Mouse (Mus musculus): ENCODE measurements around the gene Rab30. TPM values are rescaled to one million over a fixed set of nuclear protein-coding genes. Genes with fewer than 3 reads are reported as not detected.

Gene Rab30
- polyA plus RNA-seq (2015; fragmentation: Nextera tagmentation; extraction: Ambion mirVana): 19.6 and 22.9 TPM in 2 replicates

DNA sequence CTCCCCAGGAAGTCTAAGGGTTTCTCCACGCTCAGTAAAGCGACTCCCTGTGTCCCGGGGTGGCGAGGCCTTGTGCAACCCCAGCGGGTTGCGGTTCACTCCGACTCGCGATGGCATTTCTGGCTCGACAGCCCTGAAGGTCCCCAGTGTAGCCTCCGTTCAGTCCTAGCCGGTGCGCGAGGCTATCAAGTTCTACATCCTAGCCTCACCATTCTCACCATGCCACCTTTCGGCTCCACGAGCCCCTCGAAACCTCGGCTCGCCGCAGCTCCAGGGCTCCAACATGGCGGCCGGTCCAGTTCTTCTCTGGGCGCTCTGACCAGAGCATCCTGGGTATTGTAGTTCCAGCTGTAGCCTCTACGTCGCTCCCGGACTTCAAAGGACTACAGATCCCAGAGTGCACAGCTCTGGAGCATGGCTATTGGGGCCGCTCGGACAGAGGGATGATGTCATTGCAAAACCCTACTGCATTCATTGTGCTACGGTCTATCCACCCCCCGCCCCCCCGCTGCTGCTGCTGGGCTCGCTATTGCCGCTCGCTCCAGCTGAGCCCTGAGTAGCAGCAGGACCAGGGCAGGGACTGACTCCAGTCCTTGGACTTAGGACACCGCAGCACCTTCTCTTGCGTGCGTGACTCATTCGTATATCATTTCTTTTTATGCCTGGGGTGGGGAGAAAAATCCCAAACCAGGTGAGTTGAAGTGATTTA lies at the start of gene Rab30:
Rab30 (plus strand) TSS at position 452 of the 709 bp plus-strand sequence.
- Histone ChIP-seq H3K4me1 (peaks cover 38% of the 10 kb centered on the region), H3K27me3 (no peaks in the 10 kb centered on the region), H3K4me3 (peak within 1 kb of the TSS; percentile 68), H3K4me2 (replicated peaks) (peak within 1 kb of the TSS; percentile 82), H3K27ac (peak within 1 kb of the TSS; percentile 93), H3K9me3 (no peaks in the 10 kb centered on the region), H3K9ac (peak within 1 kb of the TSS; percentile 90), H3K36me3 (peaks cover 20% of the 10 kb centered on the region)
- WGBS: under 1% methylated on average over 38 of the region's 38 CpGs
- peak; percentile 100 for ATAC-seq (ENCODE audit: low FRiP score, low read depth)

DNA sequence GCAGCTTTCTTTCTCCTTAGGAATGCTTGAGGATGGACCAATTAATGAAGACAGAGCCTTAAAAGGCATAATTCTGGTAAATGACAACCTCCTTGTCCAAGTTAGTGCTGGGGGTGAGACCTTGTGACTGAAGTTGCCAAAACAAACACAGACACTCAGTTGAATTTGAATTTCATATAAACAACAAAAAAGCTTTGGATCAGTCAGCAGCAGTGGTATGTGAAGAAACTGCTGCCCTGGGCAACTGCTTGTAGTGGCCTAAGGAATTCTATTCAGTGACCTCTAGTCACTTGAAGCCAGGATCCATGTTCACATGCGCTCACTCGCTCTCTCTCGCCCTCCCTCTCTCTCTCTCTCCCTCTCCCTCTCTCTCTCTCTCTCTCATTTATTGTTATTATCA lies 45.0 kb upstream of the Rab30 start:
- Histone ChIP-seq H3K4me3 (no peak overlapping the region), H3K27me3 (peaks cover 8% of the 10 kb centered on the region; the same call in 1 of the 2 replicates), H3K4me1 (no peaks in the 10 kb centered on the region), H3K9me3 (no peaks in the 10 kb centered on the region), H3K27ac (no peak overlapping the region), H3K36me3 (no peaks in the 10 kb centered on the region), H3K9ac (no peak overlapping the region), H3K4me2 (replicated peaks) (no peak overlapping the region)
- WGBS: 95% methylated on average over 3 of the region's 3 CpGs
- no peak for ATAC-seq (ENCODE audit: low FRiP score, low read depth)

DNA sequence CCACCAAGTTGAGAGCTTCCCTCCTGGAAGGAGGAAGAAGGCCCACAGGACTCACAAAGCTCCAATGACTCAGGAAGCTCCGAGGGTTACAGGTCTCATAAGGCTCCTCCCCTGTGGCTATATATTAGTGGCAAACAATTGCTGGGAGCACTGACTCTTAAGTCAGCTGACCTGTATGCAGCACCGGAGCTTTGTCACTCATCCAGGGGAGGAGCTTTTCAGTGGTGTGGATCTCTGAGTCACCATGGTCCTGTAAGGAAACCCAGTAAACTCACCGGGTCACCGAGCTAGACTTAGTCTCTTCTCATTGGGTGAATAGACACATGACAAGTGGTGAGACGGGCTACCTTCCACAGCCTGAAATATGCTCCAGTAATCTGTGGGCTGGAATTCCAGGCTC lies 42.6 kb upstream of the Rab30 start:
- Histone ChIP-seq H3K27me3 (peaks cover 8% of the 10 kb centered on the region; the same call in 1 of the 2 replicates), H3K27ac (no peak overlapping the region), H3K4me1 (no peaks in the 10 kb centered on the region), H3K9me3 (no peaks in the 10 kb centered on the region), H3K9ac (no peak overlapping the region), H3K4me3 (no peak overlapping the region), H3K36me3 (no peaks in the 10 kb centered on the region), H3K4me2 (replicated peaks) (no peak overlapping the region)
- no peak for ATAC-seq (ENCODE audit: low FRiP score, low read depth)
- 73% methylated on average over 5 of the region's 5 CpGs for WGBS

DNA sequence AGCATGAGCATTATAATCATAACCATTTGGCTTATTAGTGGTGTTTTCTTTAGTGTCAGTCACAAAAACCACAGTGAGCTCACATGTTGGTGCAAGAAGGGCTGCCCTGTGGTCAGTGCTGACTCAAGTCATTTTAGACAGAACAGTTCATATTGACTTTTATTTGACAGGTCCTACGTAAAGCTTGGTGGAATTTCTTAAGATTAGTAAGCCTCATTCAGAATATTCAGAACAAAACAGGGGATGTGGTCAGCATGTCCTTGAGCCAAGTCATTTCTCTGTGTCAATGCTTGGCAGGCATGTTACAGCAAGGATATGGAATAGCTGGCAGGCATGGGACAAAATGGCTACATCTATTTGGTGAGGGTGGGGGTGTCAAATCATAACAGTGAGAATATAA lies 37.7 kb upstream of the Rab30 start:
- no peak for ATAC-seq (ENCODE audit: low FRiP score, low read depth)
- 86% methylated on average over 1 of the region's 1 CpGs for WGBS
- peaks cover 3% of the 10 kb centered on the region for H3K27me3 ChIP-seq
- no peak overlapping the region for H3K4me2 ChIP-seq (replicated peaks)
- no peak overlapping the region for H3K4me3 ChIP-seq
- H3K36me3 ChIP-seq: no peaks in the 10 kb centered on the region
- H3K27ac ChIP-seq: no peak overlapping the region
- H3K4me1 ChIP-seq: no peaks in the 10 kb centered on the region; the same call in 1 of the 2 replicates
- H3K9me3 ChIP-seq: no peaks in the 10 kb centered on the region
- H3K9ac ChIP-seq: no peak overlapping the region

DNA sequence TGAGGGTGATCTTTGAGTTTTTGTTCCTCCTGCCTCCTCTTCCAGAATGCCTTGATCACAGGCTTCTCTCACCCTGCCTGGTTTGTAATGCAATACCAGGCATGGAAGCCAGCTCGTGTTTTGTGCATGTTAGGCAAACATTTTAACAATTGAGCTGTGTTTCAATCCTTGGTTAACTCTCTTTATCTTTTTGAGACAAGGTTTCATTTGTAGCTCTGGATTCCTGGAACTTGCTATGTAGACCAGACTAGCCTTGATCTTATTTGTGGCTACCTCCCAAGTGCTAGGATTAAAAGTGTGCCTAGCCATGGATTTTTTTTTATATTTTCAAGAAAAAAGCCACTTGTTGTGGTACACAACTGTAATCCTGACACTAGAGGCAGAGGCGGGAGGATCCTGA lies 35.9 kb upstream of the Rab30 start:
- WGBS: 70% methylated on average over 2 of the region's 2 CpGs
- Histone ChIP-seq H3K4me2 (replicated peaks) (no peak overlapping the region), H3K9ac (no peak overlapping the region), H3K27ac (no peak overlapping the region), H3K27me3 (peaks cover 2% of the 10 kb centered on the region; the same call in 1 of the 2 replicates), H3K4me3 (no peak overlapping the region), H3K4me1 (no peaks in the 10 kb centered on the region; the same call in 1 of the 2 replicates), H3K9me3 (no peaks in the 10 kb centered on the region), H3K36me3 (no peaks in the 10 kb centered on the region)
- no peak for ATAC-seq (ENCODE audit: low FRiP score, low read depth)

DNA sequence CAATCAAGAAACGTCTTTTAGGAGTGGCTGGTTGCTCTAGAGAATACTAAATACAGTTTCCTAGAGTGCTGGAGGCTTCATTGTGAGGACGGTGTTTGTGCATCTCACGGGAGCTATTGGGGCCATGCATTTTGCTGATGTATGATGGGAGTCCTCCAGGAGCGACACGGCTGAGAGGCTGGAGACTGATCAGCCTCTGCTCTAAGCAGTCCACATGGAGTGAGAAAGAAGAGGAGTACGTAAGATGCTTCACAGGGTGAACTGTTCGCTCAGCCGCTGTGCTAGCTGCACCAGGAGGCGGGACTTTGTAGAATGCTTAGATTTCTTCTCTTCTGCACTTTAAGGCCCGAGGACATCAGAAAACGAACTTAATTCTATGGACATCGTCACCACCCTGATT lies 34.7 kb upstream of the Rab30 start:
- 71% methylated on average over 12 of the region's 12 CpGs for WGBS
- no peak for ATAC-seq (ENCODE audit: low FRiP score, low read depth)
- Histone ChIP-seq H3K4me2 (replicated peaks) (no peak overlapping the region), H3K27me3 (peaks cover 5% of the 10 kb centered on the region; the same call in 1 of the 2 replicates), H3K36me3 (no peaks in the 10 kb centered on the region), H3K9me3 (no peaks in the 10 kb centered on the region), H3K4me1 (no peaks in the 10 kb centered on the region; the same call in 1 of the 2 replicates), H3K9ac (no peak overlapping the region), H3K4me3 (no peak overlapping the region), H3K27ac (no peak overlapping the region)

DNA sequence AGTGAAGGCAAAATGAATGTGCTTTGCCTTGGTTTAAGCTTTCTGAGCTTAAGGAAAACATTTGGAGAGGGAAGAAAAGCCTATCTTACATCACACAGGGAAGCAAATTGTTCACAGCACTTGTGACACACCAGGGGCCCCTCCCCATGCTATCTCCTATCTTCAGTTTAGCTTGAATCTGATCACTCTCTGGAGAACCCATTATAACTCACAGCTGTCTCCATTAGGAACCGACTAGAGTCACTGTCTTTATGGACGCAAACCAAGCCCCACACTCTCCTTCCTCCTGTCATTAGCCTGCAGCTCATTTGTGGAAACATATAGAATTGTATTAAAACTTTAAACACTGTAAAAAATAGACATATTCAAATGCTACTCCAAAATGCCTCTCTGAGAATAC lies 31.8 kb upstream of the Rab30 start:
- Histone ChIP-seq H3K4me3 (no peak overlapping the region), H3K36me3 (no peaks in the 10 kb centered on the region), H3K9me3 (no peaks in the 10 kb centered on the region), H3K27me3 (peaks cover 5% of the 10 kb centered on the region; the same call in 1 of the 2 replicates), H3K9ac (no peak overlapping the region), H3K4me1 (no peaks in the 10 kb centered on the region; the same call in 1 of the 2 replicates), H3K4me2 (replicated peaks) (no peak overlapping the region), H3K27ac (no peak overlapping the region)
- no peak for ATAC-seq (ENCODE audit: low FRiP score, low read depth)
- WGBS: 38% methylated on average over 2 of the region's 2 CpGs

DNA sequence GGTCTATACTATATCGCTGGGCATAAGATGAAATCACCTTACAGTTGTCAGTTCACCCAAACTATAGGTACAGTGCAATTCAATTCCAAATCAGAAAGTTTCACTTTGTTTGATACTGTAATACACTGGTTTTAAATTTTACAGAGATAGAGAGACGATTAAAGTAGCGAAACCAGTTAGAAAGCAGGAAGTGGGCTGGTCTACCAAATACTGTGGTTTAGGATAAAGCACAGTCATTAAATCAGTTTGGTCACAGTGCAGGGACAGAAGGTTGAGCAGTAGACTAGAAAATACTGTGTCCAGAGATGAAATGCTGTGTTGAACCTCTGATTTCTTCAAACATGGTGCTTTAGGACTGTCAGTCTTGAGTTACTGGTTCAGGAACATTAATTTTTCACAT lies 29.8 kb upstream of the Rab30 start:
- WGBS: 66% methylated on average over 3 of the region's 3 CpGs
- Histone ChIP-seq H3K27ac (no peak overlapping the region), H3K27me3 (peaks cover 3% of the 10 kb centered on the region; the same call in 1 of the 2 replicates), H3K4me2 (replicated peaks) (no peak overlapping the region), H3K9me3 (no peaks in the 10 kb centered on the region), H3K36me3 (no peaks in the 10 kb centered on the region), H3K9ac (no peak overlapping the region), H3K4me1 (no peaks in the 10 kb centered on the region; the same call in 1 of the 2 replicates), H3K4me3 (no peak overlapping the region)
- ATAC-seq (ENCODE audit: low FRiP score, low read depth): no peak

DNA sequence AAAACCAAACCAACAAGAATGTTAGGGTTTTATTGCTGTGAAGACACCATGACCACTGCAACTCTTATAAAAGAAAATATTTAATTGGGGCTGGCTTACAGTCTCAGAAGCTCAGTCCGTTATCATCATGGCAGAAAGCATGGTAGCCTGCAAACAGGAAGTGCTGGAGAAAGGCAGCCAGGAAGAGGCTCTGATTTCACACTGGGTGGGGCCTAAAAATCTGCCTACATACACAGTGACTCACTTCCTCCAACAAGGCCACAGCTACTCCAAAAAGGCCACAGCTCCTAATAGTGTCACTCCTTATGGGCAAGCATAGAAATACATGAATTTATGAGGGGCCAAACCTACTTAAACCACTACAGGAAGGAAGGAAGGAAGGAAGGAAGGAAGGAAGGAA lies 26.3 kb upstream of the Rab30 start:
- H3K9me3 ChIP-seq: no peaks in the 10 kb centered on the region
- 79% methylated on average over 1 of the region's 1 CpGs for WGBS
- no peaks in the 10 kb centered on the region for H3K36me3 ChIP-seq
- ATAC-seq (ENCODE audit: low FRiP score, low read depth): no peak
- H3K9ac ChIP-seq: no peak overlapping the region
- no peak overlapping the region for H3K4me2 ChIP-seq (replicated peaks)
- no peak overlapping the region for H3K27ac ChIP-seq
- no peaks in the 10 kb centered on the region for H3K4me1 ChIP-seq
- 0 out of 2 replicates have a peak, but pooled peaks cover 3% of the 10 kb centered on the region for H3K27me3 ChIP-seq
- no peak overlapping the region for H3K4me3 ChIP-seq

DNA sequence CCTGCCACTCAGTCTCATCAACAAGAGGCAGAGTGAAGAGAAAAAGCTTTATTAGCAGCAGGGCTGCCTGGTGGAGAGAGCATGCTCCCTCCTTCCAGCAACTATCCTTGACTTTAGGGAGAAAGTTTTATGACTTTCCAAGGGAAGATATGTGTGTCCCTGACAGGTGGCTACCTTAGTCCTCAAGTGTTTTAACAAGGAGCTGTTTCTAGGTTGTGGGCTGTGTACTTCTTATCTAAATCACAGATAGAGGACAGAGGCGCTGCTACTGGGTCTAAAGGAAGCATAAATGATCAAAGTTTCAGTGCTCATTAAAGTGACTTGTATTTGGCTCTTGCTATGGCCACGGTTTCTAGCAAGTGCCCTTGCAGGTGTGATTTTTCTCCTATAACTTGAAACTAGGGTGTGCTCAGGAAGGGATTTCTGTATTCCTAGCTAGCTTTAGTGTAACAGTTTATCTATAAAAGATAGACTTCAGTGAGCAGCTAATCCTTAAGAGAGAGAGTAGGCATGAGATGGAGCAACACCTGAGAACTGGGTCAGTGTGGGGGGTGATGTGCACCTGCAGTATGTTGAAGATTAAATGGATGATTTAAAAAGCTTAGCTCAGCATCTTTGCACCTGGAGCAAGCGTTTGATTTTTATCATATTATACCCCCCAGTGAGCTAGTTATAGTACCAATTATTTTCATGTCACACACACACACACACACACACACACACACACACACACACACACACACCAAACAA lies 21.1 kb upstream of the Rab30 start:
- H3K27ac ChIP-seq: no peak overlapping the region
- no peak for ATAC-seq (ENCODE audit: low FRiP score, low read depth)
- WGBS: 59% methylated on average over 3 of the region's 3 CpGs
- no peaks in the 10 kb centered on the region for H3K9me3 ChIP-seq
- no peak overlapping the region for H3K4me2 ChIP-seq (replicated peaks)
- no peak overlapping the region for H3K4me3 ChIP-seq
- H3K36me3 ChIP-seq: no peaks in the 10 kb centered on the region
- no peak overlapping the region for H3K9ac ChIP-seq
- H3K4me1 ChIP-seq: no peaks in the 10 kb centered on the region
- H3K27me3 ChIP-seq: no peaks in the 10 kb centered on the region

DNA sequence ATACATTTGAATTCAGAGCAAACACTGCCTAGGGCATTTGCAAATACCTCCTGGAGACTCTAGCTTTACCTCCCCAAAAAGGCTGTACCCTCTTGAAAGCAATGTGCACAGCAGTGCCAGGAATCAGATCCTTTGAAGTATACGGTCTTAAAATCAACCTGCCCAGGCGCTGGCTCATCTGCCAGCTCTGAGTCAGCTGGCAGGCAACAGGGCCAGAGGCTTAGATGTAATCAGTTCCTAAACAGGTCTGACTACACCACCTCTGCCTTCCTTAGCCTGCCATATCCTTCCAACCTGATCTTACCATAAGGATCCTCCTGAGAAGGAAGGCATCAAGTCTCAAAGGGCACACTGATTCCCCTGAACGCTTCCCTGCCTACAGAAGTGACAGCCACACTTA lies 17.7 kb upstream of the Rab30 start:
- ATAC-seq (ENCODE audit: low FRiP score, low read depth): no peak
- Histone ChIP-seq H3K9ac (no peak overlapping the region), H3K4me1 (no peaks in the 10 kb centered on the region), H3K9me3 (no peaks in the 10 kb centered on the region), H3K27me3 (no peaks in the 10 kb centered on the region), H3K4me3 (no peak overlapping the region), H3K4me2 (replicated peaks) (no peak overlapping the region), H3K27ac (no peak overlapping the region), H3K36me3 (no peaks in the 10 kb centered on the region)
- WGBS: 26% methylated on average over 3 of the region's 3 CpGs

DNA sequence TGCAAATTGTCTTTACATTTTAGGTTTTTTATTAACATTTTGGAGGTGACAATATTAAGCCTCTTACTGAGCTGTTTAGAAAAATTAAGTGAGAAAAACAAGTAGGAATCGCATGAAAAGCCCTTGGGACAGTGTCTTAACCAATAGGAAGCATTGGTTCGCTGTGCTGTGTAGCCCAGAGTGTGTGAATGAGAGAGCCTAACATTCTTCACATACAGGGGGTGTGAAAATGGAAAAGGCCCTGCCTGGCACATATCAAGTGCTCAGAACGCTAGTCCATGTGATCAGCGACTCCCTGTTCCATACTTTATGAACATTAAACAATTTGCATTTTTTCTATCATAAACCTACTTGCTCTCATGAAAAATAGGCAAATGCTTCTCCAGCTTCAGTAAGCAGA lies 17.1 kb upstream of the Rab30 start:
- WGBS: 68% methylated on average over 4 of the region's 4 CpGs
- no peaks in the 10 kb centered on the region for H3K9me3 ChIP-seq
- H3K4me1 ChIP-seq: no peaks in the 10 kb centered on the region

More for the DNA sequence above, 17.1 kb upstream of the Rab30 start:
- H3K9ac ChIP-seq: no peak overlapping the region
- H3K27me3 ChIP-seq: no peaks in the 10 kb centered on the region
- H3K4me3 ChIP-seq: no peak overlapping the region
- no peak overlapping the region for H3K4me2 ChIP-seq (replicated peaks)
- H3K36me3 ChIP-seq: no peaks in the 10 kb centered on the region
- no peak overlapping the region for H3K27ac ChIP-seq
- no peak for ATAC-seq (ENCODE audit: low FRiP score, low read depth)
